Mouse (Mus musculus) lung, postnatal 25 days (tissue): ENCODE measurements around the gene H2afj.

Experiments used
- DNase-seq: peaks from one replicate; pipeline ENCODE4 v3.0.0; 2022; ENCODE audit warnings: low spot score

Gene H2afj

GRCm38 (mm10) chr6:136847267-136847666, 39.2 kb downstream of the H2afj start:
- no peak for DNase-seq

GRCm38 (mm10) chr6:136847790-136848189, 39.7 kb downstream of the H2afj start:
- DNase-seq: peak; percentile 44

- no peak for DNase-seq
Observed at GRCm38 (mm10) chr6:136848399-136848798, 40.4 kb downstream of the H2afj start.

- DNase-seq: no peak
Observed at GRCm38 (mm10) chr6:136848971-136849370, 40.9 kb downstream of the H2afj start.

GRCm38 (mm10) chr6:136850267-136850666, 42.2 kb downstream of the H2afj start:
- no peak for DNase-seq

GRCm38 (mm10) chr6:136852348-136852747, 44.3 kb downstream of the H2afj start:
- DNase-seq: no peak

GRCm38 (mm10) chr6:136852762-136853161, 44.7 kb downstream of the H2afj start:
- DNase-seq: no peak

GRCm38 (mm10) chr6:136854361-136854781, 46.3 kb downstream of the H2afj start:
- DNase-seq: no peak

- no peak for DNase-seq
Observed at GRCm38 (mm10) chr6:136855183-136855582, 47.1 kb downstream of the H2afj start.

- DNase-seq: no peak
Observed at GRCm38 (mm10) chr6:136856071-136856636, 48.1 kb downstream of the H2afj start.

GRCm38 (mm10) chr6:136857186-136857872, 49.3 kb downstream of the H2afj start, which contains the start of gene Art4:
Gene Art4, minus strand, starts transcription at chr6:136857733.
- DNase-seq: no peak

GRCm38 (mm10) chr6:136857873-136858260, 49.8 kb downstream of the H2afj start:
- DNase-seq: peak; percentile 64

- DNase-seq: no peak
Observed at GRCm38 (mm10) chr6:136858420-136858819, 50.4 kb downstream of the H2afj start.
